Mouse (Mus musculus): ENCODE results near the gene Col6a1.
A peak's percentile ranks its signal among the peaks of the same experiment; 100 is the strongest.

Col6a1 gene

DNA sequence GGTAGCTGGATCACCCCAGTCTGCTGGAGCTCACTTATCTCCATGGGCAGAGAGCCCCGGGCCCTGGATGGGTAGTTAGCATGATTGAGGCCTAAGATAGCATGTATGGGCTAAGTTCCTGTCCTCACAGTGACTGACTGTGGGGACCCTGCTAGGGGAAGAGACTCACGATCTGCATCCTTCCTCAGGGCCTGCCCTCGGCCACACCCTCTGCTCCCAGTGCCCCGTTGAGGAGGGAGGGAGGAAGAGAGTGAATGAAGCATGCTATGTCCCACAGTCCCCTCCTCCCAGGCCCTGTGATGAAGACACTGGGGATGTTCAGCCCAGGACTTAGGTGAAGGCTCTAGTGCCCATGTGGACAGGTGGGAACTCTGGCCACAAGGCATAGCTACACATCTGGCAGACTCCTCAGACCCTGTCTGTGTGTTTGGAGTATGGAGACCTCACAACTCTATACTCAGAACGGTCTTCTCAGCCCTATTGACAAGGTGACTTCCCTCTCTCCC lies 1.7 kb downstream of the Col6a1 start:
- DNase-seq (ENCODE audit: low spot score): peak; percentile 12

DNA sequence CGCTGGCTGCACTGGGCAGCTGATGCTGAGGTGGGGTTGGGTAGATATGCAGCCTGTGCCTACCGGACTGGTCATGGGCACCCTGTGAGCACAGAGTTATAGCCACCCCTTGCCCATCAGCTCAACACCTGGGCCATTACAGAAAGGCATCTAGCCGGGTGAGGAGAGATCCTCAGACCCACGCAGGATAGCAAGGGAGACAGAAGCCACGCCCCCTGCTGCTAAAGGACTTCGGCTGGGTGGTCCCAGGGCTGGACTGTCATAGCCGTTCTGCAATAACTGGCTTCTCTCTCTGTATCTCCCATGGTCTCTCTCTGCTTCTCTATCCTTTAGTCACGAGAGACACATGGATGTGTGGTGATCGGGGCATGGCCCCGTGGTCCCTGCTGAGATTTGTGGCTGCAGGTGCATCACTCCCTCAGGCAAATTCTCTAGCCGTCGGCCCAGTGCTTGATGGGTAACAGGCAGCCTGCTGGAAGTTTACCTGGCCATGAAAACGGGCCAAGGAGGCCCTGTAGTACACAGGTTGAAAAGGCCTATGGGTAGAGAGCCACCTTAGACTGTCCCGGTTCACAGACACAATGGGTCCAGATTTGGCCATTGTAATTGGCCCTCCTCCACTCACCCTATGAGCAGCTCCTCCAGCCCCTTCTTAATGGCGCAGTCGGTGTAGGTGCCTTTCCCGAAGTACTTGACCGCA lies 3.1 kb downstream of the Col6a1 start:
- DNase-seq (ENCODE audit: low spot score): peak; percentile 2

DNA sequence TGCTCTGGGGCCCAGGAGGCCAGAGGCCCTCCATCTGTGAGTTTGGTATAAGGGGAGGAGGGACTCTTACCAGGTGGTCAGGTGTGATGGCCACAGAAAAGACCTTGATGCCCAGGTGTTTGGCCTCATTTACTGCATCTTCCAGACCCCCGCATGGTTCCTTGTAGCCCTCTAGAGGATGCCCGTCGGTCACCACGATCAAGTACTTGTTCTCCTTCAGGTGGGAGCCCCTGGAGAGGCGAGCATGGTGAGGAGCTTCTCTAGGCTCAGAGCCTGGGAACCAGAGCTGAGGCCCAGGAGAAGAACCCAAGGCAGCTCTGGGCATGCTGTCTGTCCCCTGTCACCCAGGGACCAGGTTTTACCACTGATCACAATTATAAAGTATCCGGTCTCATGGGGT lies 4.2 kb downstream of the Col6a1 start:
- DNase-seq (ENCODE audit: low spot score): no peak

DNA sequence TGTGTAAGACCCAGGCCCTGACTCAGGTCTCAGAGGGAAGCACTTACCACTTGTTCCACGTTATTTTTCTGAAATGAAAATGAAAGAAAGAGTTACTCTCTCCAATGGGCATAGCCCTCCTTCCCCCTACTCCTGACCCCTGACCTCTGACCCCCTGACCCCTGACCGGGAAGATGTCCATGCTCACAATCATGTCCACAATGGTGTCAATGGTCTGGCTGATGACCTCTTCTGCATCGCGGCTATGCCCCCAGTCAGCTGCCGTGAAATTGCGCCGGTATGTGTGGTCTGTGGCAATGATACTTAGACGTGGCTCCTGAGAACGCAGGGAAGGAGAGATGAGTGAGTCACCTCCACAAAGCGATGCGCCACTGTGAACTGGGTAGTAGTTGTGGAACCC lies 4.8 kb downstream of the Col6a1 start:
- DNase-seq (ENCODE audit: low spot score): no peak

DNA sequence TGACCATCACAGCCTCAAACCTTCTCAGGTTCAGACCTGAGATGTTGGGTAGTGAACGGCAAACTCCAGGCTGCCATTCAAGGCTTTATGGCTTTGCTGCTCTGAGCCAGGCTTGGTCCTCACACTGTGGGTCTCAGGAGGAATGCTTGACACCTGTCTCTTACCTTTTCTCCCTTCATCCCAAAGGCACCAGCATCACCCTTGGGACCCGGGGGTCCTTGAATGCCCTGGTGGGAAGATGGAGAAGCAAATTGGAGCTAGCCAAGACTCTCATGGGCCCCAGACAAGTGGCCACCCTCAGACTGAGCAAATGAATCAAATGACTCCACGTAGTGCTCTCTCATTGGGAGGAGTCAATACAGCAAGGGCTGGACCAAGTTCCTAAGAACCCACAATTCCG lies 8.3 kb downstream of the Col6a1 start:
- DNase-seq (ENCODE audit: low spot score): no peak

DNA sequence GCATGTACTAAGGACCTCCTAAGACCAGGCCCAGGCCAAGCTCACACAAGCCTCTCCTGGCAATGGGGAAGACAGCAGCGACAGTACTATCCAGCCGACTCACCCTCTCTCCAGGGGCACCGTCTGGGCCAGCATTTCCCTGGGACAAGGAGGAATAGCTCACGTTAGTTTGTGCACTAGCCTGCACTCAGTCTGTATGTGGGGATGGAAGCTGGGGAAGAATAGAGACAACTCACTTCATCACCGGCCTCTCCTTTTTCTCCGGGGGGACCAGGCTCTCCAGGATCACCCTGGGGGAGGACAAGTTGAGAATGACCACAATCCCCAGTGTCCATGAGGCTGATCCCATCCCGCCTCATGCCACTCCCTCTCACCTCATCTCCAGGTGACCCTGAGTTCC lies 8.9 kb downstream of the Col6a1 start:
- no peak for DNase-seq (ENCODE audit: low spot score)

DNA sequence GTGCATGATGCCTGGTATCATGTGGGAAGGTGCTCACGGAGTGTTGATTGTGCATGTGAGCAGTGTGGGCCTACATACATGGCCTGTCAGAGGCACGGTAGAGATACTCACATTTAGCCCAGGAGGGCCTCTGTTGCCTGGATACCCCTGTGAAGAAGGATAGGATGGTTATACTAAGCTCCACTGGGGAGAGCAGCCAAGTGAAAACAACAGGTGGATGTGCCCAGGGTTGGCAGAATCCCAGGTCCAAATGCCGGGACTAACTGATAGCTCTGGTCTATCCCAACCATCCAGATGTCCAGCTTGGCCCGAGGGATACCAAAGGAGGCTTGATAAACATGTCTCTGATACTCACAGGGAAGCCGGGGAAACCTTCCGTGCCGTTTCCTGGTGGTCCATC lies 11.7 kb downstream of the Col6a1 start:
- DNase-seq (ENCODE audit: low spot score): no peak

DNA sequence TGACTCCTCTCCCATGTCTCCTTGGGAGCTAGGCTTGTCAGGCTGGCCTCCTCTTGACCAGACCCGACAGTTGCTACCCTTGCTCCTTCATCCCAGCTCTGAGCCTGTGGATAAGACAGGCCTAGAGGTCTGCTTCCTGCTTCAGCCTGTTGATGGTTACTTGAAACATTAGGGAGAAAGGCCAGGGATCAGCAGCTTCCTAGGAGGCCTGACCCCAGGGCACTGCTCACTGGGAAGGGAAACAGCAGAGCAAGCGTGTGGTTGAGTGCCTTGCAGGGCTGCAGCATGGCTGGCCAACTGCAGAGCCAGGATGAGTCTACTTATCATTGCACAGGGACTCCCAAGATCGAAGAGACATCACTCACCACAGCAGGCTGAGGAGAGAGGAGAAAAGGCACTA lies 13.5 kb downstream of the Col6a1 start:
- DNase-seq (ENCODE audit: low spot score): no peak

DNA sequence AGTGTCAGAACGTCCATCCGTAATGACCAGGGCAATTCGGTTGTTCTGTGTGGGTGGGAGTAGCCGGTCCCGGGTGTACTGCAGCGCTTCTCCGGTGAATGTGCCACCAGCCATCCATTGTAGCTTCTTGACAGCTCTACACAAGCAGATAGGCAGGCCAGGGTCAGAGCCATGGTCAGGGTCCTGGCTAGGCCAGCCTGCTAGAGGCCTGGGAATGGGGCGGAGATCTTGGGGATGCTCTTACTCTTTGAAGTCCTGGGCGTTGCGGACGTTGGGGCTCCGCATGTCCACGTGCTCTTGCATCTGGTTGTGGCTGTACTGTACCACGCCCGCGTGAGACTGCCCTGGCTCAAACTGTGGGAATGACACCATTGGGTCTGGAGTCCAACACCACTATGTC lies 14.6 kb downstream of the Col6a1 start:
- DNase-seq (ENCODE audit: low spot score): no peak

DNA sequence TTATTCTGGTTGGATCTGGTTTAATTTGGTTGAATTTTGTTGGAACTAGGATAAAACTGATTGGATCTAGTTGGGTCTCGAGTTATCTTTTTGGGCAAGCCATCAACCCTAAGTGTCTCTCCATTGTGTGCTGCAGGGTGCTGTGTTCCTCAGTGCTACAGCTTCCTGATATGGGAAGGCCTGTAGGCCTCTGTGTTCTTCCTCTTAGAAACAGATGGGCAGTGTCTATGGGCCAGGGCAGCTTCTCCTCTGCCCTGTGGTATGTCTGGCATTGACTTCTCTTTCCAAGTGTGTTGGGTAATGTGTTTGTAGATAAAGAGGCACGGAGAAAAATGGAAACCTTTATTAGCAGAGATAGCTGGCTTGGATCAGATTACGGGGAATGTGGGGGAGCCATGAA lies 17.5 kb downstream of the Col6a1 start:
- DNase-seq (ENCODE audit: low spot score): no peak

DNA sequence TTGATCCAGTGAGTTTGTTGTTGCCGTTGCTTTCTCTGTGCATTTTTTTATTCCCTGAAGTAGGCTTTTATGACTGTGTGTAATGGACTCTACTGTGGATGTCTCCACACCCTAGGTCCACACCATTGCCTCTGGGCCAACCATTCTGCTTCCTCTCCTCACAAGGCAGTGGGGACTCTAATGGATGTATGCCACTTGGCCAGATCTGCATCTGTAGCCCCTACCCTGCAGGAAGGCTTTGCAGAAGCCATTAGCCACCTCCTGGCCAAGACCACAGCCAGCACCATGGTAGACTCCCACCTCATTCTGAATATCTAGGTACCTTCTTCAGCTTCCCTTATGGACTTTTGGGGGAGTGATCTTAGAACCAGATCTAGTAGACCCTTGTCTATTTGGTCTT lies 18.4 kb downstream of the Col6a1 start:
- no peak for DNase-seq (ENCODE audit: low spot score)

DNA sequence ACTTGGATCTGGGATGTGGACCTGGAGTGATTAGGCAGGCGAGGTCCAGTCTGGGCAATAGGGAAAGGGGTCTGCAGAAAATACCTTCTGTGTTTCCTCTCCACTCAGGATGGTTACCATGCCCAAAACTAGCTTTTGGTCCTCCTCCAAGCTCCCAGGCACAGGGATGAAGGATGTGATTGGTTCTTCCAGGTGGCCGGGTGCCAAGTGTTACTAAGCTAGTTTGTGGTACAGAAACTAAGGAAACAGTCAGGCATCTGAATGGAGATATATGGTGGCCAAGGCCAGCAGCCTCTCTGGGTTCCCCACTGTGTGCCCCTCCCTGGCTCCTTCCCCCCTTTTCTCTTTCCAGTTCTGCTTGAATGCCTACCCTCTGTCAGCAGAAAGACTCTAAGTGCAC lies 19.0 kb downstream of the Col6a1 start:
- peak; percentile 33 for DNase-seq (ENCODE audit: low spot score)

DNA sequence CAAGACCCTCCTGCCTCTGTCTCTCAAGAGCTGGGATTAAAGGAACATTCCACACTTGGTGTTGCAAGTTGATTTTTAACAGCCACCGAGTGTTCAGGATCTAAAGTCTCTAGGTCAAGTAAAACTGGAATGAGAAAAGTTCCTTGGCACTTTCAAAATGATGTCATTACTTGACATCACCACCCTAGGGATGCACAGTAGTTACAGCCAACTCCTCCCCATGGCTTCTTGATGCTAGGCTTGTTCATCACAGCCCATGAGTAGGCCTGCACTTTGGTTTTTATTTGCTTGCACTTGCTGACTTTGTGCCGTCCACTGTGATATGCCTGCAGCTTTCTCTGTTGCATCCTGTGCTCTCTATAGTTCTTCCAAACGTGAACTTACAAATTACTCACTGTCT lies 21.6 kb downstream of the Col6a1 start:
- no peak for DNase-seq (ENCODE audit: low spot score)

DNA sequence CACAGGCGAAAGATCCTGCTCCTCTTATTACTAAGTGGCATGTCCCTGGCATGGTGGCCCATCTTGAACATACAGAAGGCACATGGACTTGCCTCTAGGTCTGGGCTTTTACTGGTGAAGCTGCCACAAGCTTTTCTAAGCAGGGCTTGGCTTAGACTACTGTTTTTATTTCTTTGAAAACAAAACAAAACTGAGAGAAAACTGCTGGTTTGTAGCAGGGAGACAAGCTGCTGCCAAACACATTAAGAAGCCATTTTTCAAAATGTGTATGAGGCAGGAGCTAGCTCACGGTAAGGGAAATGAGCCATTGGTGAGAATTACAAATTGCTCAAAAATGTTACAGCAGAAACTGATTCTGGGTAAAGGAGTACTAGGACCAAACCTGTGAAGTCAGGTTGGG lies 24.5 kb downstream of the Col6a1 start:
- DNase-seq (ENCODE audit: low spot score): no peak

DNA sequence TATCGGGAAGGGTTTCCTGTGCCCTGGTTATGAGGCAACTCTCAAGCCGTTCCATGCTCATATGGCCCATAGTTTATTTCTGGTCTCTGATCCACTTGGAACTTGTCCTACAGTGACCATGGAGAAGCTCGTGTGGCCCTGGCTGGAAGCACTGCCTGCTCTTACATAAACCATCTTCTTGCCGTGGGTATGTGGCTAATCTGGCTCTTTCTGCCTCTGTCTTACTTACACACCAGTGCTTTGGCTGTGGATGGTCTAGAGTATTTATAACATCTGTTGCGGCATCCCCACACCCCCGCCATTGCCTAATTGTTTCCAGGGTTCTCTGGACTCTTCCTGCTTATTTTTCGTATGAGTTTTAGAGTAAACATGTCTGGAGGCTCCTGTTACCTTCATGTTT lies 26.2 kb downstream of the Col6a1 start:
- DNase-seq (ENCODE audit: low spot score): no peak

DNA sequence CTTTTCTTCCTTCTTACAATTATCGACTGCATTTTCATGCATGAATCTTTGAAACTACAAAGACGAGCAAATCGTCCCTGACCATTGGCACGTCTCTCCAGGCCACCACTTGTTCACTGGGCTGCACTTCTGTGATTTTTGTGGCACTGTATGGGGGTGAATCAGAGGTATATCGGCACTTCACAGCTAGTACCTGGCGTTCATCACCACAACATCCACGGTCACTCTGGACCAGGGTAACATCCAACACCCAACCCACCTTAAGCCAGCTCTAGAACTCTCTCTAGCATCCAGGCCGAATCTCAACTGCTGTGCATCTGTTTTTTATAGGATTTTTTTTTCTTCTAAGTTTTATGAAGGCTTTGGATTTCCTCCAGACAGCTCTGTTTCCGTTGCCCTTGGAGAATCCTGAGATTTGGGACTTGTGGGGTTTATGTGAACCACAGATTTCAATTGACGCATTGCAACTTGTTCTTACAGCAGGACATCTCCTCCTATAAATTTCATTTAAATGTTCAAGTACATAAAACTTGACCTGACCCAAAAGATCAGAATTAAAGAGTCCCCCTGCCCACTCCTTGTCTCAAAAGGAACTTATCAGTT lies 30.6 kb downstream of the Col6a1 start:
- no peak for DNase-seq (ENCODE audit: low spot score)

DNA sequence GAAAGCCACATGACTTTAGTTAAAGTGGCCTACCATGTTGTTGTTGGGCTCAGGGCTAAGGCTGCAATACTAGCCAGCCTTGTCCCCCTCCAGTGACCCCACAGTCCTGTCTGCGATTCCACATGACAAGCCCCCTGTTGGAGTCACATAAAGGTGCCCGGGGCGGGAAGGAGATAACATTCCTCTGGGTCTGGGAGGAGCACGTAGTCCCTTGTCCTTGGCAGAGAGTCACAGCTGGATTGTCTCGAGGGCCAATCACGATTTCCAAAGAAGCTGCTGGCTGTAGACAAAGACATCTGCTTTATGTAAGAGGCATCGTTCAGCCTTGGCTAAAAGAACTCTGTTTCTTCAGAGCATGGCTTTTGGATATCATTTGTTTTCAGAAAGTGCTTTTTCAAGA lies 31.2 kb downstream of the Col6a1 start:
- peak; percentile 37 for DNase-seq (ENCODE audit: low spot score)

DNA sequence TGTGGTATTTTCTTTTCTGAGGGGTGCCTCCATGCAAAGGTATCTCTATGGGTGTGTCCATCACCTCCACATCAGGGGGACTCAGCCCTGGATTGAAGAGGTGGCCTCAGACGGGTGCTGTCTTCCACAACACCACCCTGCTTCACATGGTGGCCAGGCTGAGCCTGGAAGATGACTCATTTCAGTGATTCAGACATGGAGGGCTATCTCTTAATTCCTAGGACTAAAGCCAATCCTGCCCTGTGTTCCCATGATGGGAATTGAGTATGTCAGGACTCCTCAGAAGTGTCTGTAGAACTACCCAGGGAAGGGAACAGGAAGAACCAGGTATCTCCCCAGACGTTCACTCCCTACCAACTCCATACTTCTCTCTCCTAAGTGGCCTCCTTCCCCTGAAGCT lies 32.5 kb downstream of the Col6a1 start:
- DNase-seq (ENCODE audit: low spot score): no peak

DNA sequence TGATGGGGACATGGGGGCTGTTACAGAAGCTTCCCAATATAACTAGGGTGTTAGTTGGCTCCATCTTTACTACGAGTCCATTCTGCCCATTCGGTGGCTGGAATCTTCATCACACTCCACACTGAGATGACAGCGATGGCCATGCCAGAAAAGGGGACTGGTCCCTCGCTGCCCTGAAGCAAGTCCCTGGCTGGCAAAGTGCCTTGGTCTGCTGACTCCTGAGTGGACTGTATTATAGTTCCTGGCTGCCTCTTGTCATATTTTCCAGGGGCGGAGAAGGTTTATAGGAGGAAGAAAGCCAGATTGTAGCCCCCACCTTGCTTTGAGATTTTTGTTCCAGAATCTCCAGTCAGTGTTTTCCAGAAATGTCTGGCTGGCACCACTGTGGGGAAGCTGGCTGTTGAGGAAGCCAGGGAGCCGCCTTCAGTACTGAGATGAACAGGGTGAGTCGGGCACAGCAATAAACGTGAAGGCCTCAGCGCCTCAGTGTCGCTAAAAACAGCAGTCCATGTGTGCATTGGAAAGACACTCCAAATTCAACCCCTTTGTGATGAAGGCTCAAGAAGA lies 40.4 kb downstream of the Col6a1 start:
- no peak for DNase-seq (ENCODE audit: low spot score)

DNA sequence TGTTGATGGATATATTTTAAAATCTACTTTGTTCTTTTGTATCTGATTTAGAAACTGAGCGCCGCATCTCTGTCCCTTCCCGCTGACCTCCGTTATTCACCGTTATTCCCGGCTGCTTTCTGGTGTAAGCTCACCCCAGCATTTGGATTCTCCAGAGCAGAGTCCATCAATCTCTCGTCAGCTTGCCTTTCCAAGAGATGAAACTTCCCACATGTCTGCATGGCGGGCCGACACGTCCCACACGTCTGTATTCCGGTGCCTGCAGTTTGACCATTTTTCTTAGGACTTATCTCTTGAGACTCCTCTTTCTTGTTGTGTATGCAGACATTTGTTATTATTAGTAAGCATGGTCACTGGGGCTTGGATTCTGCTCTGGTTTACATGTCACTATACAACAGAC lies 42.0 kb downstream of the Col6a1 start:
- DNase-seq (ENCODE audit: low spot score): no peak

DNA sequence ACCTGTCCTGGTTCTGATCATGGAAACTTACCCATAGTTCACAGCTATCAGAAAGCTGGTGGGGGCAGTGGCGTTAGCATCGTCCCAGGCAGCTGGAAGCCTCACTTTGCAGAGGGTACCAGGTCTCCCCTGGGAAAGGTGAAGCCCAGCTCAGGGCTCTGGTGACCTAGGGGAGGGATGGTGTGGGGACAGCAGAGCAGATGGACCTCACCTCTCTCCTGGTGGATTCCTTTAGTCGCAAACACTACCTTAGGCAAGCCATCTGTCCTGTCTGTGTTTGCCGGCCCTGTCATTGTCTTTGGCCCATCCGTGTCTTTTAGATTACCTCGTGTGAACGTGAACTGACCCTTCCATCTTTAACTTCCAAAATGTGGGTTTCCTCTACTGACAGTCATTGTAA lies 42.5 kb downstream of the Col6a1 start:
- DNase-seq (ENCODE audit: low spot score): no peak

DNA sequence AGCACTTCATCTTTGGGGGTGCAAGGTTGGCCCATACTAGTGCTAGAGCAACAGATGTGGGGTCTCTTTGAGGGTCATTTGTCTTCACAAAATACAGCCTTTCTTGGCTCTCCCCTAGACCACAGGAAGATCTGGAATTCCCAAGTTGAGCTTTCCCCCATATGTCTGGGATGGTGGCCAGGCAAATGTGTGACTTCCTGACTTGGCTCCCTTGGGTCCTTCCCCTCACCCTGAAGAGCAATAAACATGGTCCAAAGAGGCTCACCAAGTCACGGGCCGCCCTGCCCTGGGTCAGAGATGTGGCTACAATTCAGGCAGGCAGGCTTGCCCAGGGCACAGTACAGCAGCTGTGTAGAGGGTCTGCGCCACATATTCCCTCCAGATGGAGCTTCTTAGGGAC lies 44.1 kb downstream of the Col6a1 start:
- DNase-seq (ENCODE audit: low spot score): no peak

DNA sequence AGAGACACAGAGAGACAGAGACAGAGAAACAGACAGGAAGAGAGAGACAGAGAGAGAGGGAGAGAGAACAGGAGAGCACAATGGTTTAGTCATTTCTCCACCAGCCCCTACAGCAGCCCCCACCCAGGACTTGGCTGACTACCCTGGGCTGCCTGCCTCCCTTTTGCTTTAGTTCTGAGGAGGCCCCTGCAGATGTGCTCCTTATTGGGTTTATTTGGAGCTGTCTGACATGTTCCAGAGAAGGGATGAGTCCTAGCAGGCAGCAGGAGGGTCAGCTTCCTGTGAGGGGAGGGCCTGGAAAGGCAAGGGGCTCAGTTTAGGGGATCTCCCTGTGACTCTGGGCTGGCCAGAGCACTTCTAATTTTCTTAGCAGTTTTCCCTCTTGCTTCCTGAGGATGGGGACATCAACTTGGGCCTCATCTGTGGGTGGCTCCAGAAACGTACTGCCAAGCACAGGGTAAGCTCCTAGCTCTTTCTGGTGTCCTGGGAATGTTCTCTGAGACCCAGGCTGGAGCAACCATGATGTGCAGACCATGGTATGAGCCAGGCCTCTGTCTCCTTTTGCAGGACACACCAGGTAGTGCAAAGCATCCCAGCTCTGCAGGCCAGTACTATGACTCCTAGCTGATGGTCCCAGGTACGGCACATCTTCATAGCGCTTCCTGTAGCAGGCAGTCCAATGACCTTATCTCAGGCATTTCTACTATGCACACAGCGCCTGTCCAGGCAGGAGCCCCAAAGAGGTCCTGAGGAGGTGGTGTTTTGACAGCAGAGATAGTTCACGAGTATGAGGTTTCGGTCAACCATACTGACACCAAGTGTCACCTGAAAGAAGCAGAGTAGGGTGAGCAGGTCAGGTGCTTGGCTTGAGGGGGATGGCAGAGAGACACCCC lies 45.0 kb downstream of the Col6a1 start:
- no peak for DNase-seq (ENCODE audit: low spot score)

All from urinary bladder, postnatal 14 days (tissue).